Mouse (Mus musculus): ENCODE results near the gene Emilin2.

DNA sequence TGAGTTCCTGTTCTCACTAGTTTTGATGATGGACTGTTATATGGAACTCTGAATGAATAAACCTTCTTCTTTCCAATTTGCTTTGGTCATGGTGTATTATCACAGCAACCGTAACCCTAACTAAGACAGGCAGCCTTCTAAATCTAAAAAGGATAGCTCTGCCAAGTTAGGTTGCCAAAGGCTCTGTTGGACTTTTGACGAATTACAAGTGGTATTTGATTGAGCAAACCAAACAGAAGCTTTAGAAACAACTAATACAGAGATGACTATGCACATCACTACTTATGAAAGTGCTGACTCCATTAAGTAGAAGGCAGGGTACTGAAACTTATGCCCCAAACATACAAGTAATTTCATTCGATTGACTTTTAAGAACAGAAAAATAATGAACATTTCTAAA is 36.4 kb upstream of the Emilin2 start:
- no peak for TF ChIP-seq CTCF (IDR thresholded peaks at IDR 0.05; ENCODE audit: control insufficient read depth, insufficient read depth, insufficient read length)
- TF ChIP-seq USF1 (IDR thresholded peaks at IDR 0.05; ENCODE audit: low read depth) = no peak
- TF ChIP-seq MAX (IDR thresholded peaks at IDR 0.05) = no peak
